Mouse (Mus musculus): Measurements from ENCODE around the gene Tcf7l2.

GRCm38 (mm10) chr19:55812236-55812635, 70.6 kb downstream of the Tcf7l2 start:
- TF ChIP-seq CTCF (conservative IDR thresholded peaks at IDR 0.05; ENCODE audit: insufficient read depth, insufficient read length, low read depth, low read length) (no peak), POLR2A (IDR thresholded peaks at IDR 0.05; ENCODE audit: low read depth, low read length) (no peak)

All from kidney, adult 2 months (tissue).